Mouse (Mus musculus) cerebellum, adult 11 months (tissue): ENCODE results near the gene Fars2.

Experiments
- DNase-seq: peaks from one replicate; pipeline ENCODE4 v3.0.0; 2022

Fars2 gene

DNA sequence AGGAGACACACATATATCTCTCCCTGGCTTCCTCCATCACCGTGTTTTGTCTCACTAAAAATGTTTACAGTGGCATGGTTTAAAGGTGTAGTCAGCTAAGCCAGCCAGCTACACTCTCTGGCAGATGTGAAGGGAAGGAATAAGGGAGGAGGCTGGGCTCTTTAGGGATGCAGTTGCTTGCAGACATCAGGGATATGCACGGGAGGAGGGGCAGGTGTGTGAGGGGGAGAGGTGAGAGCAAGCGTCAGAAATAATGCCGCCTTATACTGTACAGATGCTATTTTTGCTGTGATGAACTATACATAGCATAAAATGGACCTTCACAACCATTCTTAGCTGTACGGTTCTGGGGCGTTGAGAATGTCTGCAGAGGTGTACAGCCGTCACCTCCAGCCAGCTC is 467.0 kb downstream of the Fars2 start:
- no peak for DNase-seq

- DNase-seq = no peak
Observed at GRCm38 (mm10) chr13:36589092-36589491, 471.9 kb downstream of the Fars2 start.

GRCm38 (mm10) chr13:36592291-36592690 is 475.1 kb downstream of the Fars2 start:
- no peak for DNase-seq

DNA sequence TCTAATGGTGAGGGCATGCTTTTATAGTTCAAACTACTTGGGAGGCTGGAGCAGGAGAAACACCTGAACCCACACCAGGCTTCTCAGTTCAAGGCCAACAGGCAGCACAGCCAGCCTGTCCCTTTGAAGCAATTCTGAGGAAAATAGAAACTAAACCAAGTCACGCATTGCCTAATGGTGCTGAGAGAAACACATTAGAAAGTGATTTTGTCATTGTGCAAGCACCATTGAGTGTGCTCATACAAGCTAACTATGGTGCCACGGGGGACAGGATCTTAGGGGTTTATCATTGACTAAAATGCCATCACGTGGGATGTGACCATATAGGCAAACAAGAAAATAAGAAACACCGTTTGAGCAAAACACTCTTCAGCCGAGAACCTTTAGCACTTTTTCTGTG is 489.5 kb downstream of the Fars2 start:
- no peak for DNase-seq

- no peak for DNase-seq
Observed at GRCm38 (mm10) chr13:36607871-36608270, 490.7 kb downstream of the Fars2 start.

GRCm38 (mm10) chr13:36610426-36610825 is 493.2 kb downstream of the Fars2 start:
- no peak for DNase-seq

- DNase-seq = peak; percentile 9
Observed at GRCm38 (mm10) chr13:36612785-36613750, 495.9 kb downstream of the Fars2 start.

GRCm38 (mm10) chr13:36620498-36621332 is 503.5 kb downstream of the Fars2 start:
- DNase-seq = no peak

- no peak for DNase-seq
Observed at GRCm38 (mm10) chr13:36621333-36621659, 504.1 kb downstream of the Fars2 start.

DNA sequence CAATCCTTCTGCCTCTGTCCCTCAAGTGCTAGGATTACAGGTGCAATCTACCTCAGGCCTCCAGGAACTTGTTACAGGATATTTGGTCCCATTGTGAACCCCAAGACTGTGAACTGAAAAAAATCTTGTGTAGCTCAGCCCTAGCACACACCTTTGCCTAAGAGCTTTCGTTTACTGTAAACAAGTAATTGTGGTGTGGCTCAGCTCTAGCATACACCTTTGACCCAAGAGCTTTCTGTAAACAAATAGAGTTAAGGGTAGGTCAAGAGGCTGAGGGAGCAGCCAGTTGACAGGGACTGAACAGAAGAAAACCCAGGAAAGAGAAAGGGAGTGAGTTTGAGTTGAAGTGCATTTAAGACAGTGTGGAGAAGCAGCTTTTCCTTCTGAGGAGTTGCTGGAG is 506.3 kb downstream of the Fars2 start:
- no peak for DNase-seq

DNA sequence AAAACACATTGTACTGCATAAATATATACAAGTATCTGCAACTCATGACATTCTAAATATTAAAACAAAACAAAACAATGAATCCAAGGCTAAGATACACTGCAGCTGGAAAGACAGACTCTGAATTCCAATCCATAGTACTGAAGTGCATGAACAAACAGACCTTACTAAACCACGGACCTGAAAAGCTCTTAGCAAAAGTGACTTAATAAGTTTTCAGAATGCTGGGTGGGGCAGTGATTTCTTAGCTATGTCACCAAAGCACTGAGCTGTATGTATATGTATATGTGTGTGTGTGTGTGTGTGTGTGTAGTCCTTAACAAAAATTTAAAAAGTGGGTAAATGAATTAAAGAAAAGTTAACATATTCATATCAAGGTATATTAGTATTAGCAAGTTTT is 511.9 kb downstream of the Fars2 start:
- no peak for DNase-seq

GRCm38 (mm10) chr13:36648257-36648656 is 531.0 kb downstream of the Fars2 start:
- DNase-seq = no peak

DNA sequence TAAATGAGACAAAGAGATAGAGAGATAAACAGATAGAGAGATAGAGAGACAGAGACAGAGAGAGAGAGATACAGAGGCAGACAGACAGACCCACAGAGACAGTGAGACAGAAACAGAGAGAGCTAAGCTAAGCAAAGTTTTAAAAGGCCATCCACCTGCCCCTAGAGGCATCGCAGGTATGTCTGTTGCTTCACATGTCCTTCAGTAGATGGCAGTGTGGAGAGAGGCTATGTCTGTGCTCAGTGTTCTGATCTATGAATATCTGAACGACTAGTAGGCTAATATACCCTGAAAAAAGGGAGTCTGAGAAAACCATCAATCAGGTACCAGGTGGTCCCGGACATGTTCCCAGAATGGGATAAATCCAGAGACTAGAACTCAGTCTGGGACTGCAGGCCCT is 537.0 kb downstream of the Fars2 start:
- no peak for DNase-seq

DNA sequence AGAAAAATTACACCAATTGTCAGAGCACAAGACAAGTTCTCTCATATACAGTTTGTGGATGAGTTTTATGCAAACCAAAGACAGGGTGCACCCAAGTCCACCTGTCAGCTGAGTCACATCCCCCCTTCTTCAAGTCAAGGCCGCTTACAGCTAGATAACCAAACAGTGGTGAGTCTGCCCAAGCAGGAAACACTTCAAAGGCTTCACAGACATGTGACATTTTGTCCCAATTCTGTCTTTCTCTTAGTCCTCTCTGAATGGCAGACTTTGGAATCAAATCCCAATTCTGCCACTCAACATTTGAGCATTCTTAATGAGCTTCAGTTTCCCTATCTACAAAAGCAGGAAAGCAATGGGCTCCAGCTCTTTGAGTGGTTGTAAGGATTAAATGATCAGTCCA is 562.1 kb downstream of the Fars2 start:
- no peak for DNase-seq

- DNase-seq = no peak
Observed at GRCm38 (mm10) chr13:36680690-36681355, 563.6 kb downstream of the Fars2 start.

DNA sequence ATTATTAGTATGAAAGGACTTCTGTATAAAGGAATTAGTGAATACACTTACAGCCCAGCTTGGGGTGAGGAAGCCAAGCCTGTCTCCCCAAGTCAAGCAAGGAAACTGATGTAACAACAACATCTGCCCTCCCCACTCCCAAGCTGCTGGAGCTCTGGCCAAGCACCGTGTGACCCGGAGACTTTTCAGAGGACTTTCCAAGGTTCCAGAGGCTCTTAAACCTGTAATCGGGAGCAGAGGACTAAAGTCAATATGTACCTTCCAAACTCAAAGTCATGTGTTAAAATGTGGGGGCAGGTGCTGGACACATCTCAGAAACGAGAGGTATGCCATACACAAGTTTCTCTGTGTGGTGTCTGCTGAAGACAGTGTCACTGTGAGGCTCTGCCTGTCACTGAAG is 566.4 kb downstream of the Fars2 start:
- no peak for DNase-seq

DNA sequence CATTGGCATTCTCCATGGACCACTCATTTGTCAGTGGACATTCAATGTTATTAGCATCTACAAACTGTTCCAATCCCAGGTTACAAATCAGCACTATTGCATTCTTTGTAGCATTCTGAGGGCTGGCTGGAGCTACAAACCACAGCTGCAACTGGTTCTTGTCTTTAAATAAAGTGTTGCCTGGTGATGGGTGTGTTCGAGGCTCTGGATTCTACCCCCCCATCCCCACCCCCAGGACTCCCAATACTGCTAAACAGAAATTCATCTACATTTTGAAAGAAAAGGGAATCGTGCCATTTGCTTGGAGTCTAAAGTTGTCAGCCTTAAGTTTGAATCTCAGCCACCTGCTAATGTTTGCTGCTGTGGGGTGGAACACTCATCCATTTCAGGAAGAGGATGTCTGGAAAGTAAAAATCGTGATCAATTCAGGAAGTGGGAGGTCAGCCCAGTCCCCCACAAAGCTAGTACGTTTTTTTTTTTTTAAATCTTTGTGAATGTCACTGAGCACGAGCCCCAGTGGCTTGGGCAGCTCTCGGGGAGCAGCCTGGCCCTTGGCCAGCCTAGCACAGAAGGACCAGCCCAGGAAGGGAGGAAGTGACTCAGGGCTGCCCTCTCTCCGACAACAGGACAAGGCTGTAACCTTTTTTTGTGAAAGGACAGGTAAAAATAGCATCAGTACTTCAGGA is 578.4 kb downstream of the Fars2 start:
- peak; percentile 77 for DNase-seq

GRCm38 (mm10) chr13:36696351-36696771 is 579.1 kb downstream of the Fars2 start:
- DNase-seq = peak; percentile 58

GRCm38 (mm10) chr13:36707088-36707690 is 590.0 kb downstream of the Fars2 start:
- no peak for DNase-seq

DNA sequence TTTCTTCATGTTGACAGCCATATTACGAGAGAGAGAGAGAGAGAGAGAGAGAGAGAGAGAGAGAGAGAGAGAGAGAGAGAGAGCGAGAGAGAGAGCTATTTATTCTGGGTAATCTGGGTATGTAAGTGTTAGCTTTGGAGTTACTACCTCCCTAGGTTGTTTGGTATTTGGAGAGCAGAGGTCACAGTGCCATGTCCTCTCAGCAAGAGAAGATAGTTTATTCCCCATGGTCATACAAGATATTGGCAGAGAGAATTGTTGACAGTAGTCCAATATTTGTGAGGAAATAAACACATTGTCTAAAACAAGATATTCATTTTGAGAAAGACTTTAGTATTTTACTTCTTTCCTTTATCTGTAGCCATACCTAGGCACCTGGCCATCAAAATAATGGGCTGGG is 596.9 kb downstream of the Fars2 start:
- no peak for DNase-seq

DNA sequence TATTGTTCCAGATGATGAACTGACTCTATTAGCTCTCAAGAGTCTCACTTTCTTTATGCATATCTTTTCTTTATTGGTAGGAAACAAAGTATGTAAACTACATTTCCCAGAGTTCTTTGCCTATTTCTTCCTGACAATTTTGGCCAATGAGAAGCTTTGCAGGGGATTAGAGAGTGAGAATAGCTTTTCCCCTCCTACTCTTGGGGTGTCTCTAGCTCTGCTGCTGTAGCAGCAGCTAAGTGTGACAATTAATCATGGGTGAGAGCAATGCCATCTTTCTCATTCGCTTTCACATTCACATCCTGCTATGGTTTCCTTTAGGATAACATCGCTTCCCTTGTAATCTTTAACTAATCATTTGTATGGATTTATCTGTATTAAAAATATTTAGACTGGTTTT is 599.5 kb downstream of the Fars2 start:
- DNase-seq = no peak

- no peak for DNase-seq
Observed at GRCm38 (mm10) chr13:36717376-36717775, 600.2 kb downstream of the Fars2 start.
